Mouse (Mus musculus): ENCODE data around the gene Phc1.
"Not testable (repeated sequence)": the region's sequence is repeated elsewhere in the genome, so short reads cannot be mapped to it uniquely, and the experiment has no call there.

Gene Phc1

DNA sequence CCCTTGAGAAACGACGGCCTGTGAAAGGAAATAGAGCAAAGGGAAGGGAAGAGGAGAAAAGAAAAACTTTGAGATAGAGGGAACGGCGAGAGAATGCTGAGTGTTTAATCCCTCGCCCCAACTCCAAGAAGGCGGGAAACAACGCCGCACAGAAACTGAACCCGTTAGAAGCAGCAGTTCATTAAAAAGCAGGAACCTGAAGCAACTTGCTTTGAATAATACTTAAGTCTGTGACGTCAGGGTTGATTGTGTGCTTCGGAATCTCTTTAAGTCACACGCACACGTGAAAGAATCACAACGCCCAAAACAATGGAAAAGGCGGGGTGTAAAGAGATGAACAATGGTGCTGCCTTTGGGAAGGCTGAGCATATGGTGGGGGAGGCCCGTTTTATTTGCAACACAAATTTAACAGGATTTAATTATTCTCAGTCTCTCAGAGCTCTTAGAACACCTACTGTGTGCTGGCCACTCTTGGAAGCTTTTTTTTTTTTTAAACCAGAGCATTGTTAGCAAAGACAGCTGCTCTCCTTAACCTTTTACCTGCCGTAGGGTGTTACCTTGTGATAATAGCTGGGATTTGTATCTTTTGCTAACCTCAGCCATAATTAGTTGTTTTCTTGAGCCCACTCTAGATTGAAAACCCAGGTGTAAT lies at the start of gene Phc1:
Phc1 (minus strand) TSS at position 213 of the 652 bp plus-strand sequence.
- peak; percentile 74 for DNase-seq (ENCODE audit: low read depth, low spot score)

DNA sequence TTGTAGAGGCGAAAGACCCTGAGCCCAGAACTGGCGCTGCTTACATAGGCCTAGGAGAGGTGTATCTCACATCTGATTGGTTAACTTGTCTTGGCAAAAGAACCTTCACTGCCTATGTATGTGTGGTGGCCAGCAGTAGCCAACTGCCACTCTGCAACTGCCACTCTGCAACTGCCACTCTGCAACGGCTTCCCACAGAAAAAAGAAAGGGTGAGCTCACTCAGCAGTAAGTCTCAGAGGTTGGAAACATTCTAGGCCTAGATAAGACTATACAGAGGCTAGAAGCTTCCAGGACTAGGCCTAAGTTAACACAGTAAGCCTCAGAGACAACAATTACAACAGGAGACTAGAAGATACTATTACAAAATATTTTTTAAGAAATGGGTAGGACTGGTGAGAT lies 49.6 kb upstream of the Phc1 start:
- not testable (repeated sequence) for DNase-seq (ENCODE audit: low read depth, low spot score)

DNA sequence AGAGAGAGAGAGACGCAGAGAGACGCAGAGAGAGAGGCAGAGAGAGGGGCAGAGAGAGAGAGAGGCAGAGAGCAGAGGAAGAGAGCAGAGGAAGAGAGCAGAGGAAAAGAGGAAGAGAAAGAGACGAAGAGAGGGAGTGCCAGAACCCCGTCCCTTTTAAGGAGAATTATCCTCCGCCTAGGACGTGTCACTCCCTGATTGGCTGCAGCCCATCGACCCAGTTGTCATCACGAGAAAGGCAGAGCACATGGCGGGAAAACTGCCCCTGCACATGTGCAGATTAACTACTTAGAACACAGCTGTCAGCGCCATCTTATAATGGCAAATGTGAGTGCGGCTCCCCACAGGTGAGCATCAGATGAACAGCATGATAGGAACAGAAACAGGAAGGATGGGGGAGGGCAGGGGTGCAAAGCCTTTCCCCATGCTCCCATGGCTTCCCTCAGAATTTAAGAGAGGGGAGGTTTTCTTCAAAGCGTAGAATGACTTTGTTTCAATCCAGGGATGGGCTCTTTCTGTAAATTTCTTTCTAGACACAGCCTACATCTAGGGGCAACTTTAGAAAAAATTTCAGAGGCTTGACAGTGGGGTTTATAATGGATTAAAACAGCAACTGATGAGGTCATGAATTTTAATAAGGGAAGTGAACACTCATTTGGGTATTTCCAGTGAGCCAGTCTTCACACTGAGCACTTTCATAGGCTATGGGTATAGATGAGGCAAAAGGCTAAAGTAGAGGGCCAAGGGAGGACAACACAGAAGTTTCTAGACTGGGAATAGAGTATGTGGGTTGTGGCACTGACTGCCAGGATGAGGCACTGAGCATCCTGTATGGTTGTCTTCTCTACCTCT lies 47.0 kb upstream of the Phc1 start:
- not testable (repeated sequence) for DNase-seq (ENCODE audit: low read depth, low spot score)

DNA sequence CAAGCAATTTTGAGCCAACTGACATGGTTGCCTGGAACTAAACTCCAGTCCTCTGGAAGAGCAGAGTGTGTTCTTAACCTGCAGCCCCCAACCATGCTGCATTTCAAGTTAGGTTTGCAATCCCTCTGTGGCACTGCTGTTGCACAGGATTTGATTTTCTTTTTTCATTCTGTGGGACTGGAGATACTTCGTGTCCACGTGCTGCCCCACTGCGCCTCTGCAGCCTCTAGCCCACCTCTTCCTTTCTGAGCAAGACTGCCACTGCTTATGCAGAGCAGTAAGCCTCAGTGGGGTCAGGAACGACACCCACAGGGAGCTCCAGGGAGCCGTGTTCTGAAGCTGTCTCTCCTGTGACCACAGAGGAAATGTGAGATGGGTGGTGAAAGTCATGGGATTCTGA lies 45.4 kb upstream of the Phc1 start:
- DNase-seq (ENCODE audit: low read depth, low spot score): no peak

DNA sequence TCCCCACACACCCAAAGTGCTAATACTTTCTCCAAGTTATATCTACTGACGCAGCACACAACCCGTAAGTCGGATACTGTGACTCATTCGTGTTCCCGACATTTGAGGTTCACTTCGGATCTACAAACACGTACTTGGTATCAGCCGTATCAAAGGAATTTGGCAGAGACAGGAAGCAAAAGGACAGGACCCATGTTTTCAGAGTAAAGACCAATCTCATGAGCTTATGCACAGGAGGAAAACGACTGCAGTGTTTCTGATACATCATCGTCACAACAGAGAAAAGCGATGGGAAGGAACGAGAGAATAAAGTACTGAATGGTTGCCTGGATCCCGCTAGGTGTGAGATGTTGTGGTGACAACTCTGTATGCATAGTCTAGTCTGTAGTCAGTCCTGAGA lies 44.5 kb upstream of the Phc1 start:
- no peak for DNase-seq (ENCODE audit: low read depth, low spot score)

DNA sequence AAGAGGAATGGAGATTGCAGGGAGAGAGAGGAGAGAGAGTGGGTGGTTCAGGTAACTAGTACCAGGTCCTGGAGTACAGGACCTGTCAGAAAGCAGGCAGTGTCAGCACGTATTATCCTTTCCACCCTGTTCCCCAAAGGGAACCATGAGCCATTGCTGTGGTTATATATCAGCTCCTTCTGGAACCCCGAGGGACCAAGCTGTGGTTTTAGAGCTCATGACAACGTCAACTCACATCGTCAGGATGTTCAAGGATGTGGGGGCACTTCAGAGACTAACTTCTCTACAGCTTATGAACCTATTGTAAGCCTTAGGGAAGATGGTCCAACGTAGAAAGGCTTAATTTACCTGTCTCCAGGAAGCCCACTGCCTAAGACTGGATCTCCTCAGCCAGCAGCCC lies 42.9 kb upstream of the Phc1 start:
- no peak for DNase-seq (ENCODE audit: low read depth, low spot score)

DNA sequence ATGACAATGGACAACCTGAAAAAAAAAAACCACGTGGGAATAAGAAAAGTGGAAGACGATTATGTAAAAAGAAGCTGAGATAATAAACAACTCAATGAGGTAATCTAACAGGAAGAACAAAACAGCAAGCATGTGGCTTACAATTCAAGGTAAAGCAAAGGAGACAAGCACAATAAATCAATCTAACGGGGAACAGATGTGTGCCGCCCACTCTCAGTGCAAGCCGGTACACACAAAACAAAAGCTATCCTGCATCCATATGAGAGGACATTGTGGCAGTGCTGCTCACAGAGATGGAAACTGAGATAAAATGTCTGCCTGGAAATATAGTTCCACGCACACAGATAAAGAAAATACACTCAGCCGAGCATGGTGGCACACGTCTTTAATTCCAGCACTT lies 41.7 kb upstream of the Phc1 start:
- DNase-seq (ENCODE audit: low read depth, low spot score): no peak

DNA sequence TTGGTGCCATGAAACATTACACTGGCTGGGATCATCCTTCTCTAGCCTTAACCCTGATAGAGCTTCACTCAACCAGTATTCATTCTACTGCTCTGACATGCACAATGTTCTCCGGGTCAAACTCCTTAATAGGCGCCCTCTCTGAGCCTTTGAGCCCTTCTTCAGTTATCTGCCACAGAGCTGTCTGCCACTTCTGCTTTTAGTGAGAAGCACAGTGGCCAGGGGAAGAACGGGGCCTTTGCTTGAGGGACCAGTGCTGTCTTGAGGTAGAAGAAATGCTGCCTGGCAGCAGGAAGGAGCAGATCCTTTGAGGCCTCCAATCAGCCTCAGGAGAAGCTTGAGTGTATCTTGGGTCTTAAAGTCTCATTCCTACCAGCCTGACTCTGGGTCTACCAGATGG lies 27.9 kb upstream of the Phc1 start:
- no peak for DNase-seq (ENCODE audit: low read depth, low spot score)

DNA sequence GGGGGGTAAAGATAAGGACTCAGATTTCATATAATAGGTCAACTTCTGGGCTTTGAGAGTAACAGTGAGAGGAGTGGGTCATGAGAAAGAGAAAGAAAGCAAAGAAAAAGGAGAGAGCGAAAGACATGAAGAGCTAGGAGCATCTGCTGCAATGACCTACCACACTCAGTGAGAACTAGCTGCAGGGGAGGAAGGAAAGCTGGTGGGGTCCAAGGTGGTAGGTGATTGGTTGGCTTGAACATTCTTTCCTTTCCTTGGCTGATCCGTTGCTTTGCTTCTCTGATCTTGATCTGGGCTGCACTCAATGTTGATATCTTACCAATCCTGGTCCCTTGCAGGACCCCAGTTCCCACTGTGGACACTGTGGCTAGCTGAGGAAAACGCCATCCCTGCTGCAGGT lies 26.6 kb upstream of the Phc1 start:
- DNase-seq (ENCODE audit: low read depth, low spot score): no peak

DNA sequence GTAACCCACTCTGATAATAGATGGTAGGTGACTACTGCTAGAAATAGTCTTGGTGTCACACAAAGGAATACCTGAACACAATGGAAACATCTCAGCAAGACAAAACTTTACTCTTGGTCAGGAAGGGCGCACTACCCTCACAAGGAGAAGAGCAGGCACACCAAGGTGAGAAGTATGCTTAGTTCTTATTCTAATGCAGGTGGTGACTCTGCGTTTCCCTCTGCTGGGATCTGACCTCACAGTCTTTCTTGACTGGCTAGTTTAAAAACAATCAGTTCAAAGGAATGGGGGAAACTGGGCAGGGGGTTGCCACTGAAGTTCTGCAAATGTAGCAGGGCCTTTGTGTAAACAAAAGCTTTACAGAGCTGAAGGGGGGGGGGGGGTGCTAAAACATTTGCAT lies 25.9 kb upstream of the Phc1 start:
- DNase-seq (ENCODE audit: low read depth, low spot score): no peak

DNA sequence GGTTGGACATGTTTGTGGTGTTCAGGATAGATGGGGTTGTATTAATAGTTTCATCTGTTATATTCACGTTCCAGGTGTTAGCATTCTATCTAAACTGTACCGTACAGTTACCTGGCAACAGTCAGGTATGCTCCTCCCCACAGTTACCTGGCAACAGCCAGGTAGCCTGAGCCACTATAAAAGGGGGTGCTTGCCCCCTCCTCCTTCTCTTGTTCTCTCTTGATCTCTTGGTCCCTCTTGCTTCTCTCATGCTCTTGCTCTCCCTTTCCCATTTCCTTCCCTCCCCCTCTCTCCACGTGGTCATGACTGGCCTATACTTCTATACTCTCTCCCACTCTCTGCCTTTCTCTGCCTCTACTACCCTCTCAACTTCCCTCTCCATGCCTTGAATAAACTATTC lies 25.3 kb upstream of the Phc1 start:
- DNase-seq (ENCODE audit: low read depth, low spot score): no peak

DNA sequence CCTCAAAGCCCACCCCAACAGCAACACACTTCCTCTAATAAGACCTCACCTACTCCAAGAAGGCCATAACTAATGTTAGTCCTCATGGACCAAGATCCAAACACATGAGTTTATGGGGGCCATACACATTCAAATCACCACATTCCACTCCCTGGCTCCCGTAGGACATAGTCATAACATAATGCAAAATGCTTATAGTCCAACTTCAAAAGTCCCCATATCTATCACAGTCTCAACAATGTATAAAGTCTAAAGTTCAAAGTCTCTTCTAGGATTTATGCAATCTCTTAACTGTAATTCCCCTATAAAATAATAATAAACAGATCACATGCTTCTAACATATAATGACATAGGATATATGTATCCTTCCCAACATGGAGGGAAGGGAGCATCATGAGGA lies 16.7 kb upstream of the Phc1 start:
- no peak for DNase-seq (ENCODE audit: low read depth, low spot score)

DNA sequence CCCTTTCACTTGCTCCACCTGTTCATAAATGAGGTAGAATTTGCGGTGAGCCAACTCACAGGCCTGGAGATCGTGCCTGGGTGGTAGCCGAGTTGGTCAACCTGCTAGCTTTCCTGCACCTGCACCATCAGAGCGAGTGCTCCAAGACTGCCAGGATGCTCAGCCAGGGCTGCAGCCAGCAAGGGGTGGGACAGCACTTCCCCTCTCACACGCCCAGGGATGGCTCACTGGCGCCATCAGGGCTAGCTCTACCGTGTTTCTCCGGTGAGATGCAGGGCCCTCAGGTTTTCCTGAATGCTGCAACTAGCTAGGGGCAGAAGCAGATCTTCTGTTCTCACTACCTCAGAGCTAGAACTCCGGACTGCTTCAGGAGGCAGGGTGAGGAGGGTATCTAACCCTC lies 15.5 kb upstream of the Phc1 start:
- no peak for DNase-seq (ENCODE audit: low read depth, low spot score)

DNA sequence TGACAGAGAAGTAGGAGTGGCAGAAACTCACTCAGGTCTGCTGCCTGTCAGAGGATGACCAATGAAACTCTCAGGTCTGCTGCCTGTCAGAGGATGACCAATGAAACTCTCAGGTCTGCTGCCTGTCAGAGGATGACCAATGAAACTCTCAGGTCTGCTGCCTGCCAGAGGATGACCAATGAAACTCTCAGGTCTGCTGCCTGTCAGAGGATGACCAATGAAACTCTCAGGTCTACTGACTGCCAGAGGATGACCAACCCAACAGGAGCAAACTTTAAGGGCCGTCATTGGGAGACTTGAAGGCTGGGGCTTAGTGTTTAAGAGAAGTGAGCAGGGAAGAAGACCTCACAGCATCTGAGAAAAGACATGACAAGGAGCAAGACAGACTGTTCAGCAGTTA lies 7.0 kb upstream of the Phc1 start:
- not testable (repeated sequence) for DNase-seq (ENCODE audit: low read depth, low spot score)

DNA sequence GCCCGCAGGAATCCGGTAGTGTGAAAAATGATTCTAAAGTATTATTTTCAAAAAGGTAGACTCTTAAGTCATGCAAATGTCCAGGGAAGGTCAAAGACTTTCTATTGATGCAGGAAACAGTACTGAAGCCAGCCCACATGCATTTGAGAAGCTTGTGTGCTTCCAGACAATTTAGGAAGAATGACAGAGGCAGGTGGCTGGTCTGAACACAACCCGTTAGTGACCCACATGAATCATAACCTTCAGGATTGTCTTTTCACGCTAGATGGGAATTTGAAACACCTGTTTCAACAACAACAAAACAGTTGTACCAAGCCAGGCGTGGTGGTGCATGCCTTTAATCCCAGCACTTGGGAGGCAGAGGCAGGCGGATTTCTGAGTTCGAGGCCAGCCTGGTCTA lies 6.0 kb upstream of the Phc1 start:
- DNase-seq (ENCODE audit: low read depth, low spot score): no peak

DNA sequence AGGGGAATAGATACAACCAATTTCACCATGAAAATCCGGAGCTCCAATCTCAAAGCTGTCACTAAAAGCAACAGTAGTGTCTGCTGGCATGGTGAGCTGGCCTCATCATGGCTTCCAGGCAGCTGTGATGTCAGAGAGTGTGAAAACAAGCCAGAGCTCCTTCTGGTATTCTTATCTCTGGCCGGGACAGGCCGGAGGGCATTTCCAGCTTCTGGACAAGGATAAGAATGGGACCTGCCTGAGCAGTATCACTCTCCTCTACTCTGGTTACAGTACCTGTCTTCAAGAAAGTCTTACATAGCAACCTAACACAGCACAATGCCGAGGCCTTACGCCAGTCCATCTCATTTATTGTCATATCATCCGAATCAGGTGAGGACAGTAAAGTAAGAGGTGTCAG lies 5.4 kb upstream of the Phc1 start:
- DNase-seq (ENCODE audit: low read depth, low spot score): no peak

DNA sequence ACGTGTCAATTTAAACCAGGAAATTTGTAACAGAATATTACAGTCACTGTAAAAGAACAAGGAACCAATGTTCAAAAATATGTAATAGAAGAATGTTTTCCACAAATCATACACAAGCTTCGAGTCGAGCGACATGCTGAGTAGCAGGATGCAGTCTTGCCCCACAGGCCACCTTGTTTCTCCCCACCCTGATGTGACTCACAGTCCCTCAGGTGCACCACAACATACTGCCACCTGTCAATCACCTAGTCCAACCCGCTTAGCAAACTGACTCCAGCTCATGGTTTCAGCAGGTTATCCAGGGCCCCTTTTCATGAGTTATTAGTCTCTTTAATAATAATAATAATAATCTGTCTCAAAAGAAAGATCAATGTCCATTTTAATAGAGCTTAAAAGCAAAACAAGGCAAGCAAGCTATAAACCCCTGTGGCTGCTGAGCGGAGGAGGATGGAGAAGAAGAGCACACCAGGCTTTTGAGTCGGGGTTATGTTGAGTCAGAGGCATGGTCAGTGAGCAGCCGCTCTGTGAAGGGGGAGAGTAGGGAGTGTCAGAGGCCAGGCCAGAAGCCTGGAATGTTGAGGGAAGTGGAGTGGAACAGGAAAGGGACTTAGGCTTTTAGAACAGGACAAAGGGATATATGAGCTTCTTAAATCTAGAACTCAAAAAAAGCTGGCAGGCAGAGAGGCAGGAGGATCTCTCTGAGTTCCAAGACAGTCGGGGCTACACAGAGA lies 4.2 kb upstream of the Phc1 start:
- no peak for DNase-seq (ENCODE audit: low read depth, low spot score)

DNA sequence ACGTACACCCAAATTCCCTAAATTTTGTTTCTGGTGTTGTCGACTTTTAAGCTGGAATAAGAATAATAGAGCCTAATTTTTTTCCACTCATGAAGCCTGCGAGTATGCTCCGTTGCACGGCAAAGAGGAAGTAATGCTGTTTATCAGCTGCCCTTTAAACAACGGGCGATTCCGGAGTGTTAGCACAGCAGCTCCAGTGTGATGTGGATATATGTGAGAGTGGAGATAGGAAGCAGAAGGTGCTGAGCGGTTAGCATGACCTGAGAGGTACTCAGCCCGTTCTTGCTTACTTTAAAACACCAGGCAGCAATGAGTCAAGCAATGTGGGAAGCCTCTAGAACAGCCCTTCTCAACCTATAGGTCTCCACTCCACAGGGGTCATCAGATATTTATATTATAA lies 3.4 kb upstream of the Phc1 start:
- no peak for DNase-seq (ENCODE audit: low read depth, low spot score)

DNA sequence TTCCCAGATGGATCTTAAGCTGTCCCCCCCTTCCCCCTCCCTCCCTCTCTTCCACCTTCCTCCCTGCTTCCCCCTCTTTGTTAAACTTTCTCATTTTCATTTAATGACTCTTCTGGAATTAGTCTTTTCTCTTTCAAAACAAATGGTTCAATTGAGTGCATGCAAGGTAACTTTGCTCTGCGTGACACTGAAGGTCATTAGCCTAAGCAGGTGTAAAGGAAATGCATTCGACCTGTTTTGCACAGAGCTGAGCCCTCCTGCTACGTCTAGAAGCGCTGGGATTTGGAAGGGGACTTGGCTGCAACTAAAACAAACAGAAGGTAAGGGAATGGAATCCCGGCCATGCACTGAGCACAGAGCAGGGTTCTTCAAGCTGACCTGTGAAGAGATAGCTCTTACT lies 1.8 kb upstream of the Phc1 start:
- DNase-seq (ENCODE audit: low read depth, low spot score): no peak

DNA sequence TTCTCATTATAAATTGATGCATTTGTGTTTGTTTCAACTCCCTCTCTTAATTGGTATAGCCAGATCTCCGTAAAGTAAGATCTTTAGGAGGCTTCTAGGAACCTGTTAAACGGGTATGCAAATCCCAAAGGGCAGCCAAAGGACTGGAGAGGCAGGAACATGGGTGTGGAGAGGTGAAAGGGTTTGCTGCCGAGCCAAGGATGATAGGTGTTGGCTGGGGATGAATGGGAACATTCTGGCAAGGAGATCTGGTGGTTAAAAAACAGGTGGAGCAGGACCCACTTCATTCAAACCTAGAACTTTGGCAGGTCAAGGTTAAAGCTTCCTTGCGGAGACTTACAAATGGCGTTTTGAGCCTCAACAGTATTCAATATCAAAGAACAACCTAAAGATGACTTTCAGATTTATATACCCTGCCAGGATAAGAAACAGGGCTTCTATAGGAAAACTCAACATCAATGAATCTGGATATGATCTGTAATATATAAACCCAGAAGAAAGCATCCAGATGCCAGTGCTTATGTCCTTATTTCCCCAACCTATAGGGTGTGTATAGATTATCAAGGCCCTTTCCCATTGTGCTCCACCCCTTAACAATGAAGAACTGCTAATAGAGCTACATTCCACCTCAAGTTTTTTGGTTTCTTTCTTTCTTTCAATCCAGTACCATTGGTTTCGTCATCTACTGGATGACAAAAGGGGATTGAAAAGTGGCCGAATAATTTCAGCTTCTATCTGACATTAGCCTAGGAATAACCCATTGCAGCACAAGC lies 863 bp upstream of the Phc1 start:
- no peak for DNase-seq (ENCODE audit: low read depth, low spot score)

DNA sequence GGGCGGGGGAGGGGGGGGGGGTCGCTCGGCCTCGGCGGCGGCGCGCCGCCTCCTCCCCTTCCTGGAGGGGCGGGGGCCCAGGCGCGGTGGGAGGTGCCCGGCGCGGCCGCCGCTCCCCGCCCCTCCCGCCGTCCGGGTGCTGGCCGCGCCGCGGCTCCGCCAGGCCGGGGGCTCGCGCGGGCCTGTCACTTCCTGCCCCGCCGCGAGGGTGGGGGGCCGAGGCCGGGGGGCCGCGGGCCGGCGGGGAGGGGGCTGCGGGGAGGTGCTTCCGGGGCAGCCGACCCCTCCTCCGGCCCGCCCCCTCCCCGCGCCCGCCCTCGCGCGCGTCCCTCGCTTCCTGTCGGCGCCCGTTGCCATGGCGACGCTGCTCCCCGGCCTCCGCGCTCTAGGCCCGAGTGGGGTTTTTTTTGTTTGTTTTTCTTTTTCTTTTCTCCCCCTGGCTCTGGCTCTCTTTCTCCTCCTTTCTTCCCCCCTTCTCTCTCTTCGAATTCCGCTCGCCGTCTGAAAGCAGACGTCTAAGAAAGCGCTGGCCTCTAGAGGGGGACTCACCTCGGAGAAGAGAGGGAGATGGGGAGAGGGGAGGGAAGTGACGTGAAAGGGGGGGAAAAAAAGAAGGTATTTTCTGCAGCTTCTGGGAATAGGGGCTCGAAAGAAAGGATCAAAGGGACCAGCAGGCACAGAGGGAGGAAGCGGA lies 566 bp downstream of the Phc1 start:
- DNase-seq (ENCODE audit: low read depth, low spot score): peak; percentile 91

All from CD4-positive helper T cell, adult 2 months (primary cell).